Mouse (Mus musculus) myocyte (in vitro differentiated cells): ENCODE measurements around the gene Fndc10. TPM values are rescaled to one million over a fixed set of nuclear protein-coding genes. Genes with fewer than 3 reads are reported as not detected.

ENCODE experiments used
- H3K27me3 ChIP-seq: one replicate; pipeline ENCODE4 v1.6.1; 2011; ENCODE audit not compliant: control insufficient read depth, insufficient read depth, insufficient read length
- H3K36me3 ChIP-seq: one replicate; pipeline ENCODE4 v1.6.1; 2011; ENCODE audit not compliant: control insufficient read depth, insufficient read depth
- H3K4me2 ChIP-seq: one replicate; pipeline ENCODE4 v1.6.1; 2011; ENCODE audit warnings: low read depth, control low read depth
- H3K4me3 ChIP-seq: one replicate; pipeline ENCODE4 v1.5.1; 2011; ENCODE audit warnings: mild to moderate bottlenecking, control low read depth, moderate library complexity
- H3K79me2 ChIP-seq: one replicate; pipeline ENCODE4 v1.6.1; 2011; ENCODE audit not compliant: control insufficient read depth, insufficient read depth
- H3ac ChIP-seq: one replicate; pipeline ENCODE4 v1.6.1; 2011; ENCODE audit not compliant: control insufficient read depth, insufficient read length
- CEBPB ChIP-seq: IDR thresholded peaks from 2 replicates; pipeline ENCODE4 v1.6.1; 2011; ENCODE audit warnings: mild to moderate bottlenecking, moderate library complexity; ENCODE audit not compliant: poor library complexity, insufficient read depth, severe bottlenecking
- E2F4 ChIP-seq: IDR thresholded peaks from one replicate; pipeline ENCODE4 v1.6.1; 2011; ENCODE audit warnings: mild to moderate bottlenecking, control low read depth, moderate library complexity; ENCODE audit not compliant: insufficient read depth
- MAX ChIP-seq: IDR thresholded peaks from one replicate; pipeline ENCODE4 v1.6.1; 2011; ENCODE audit warnings: low read depth, mild to moderate bottlenecking, control low read depth
- MYOD1 ChIP-seq, 3 experiments: IDR thresholded peaks; one replicate each; pipeline ENCODE4 v1.6.1; 2011; ENCODE audit warnings: control low read depth in 2 of 3, low read depth in 2 of 3, mild to moderate bottlenecking in 2 of 3, moderate library complexity in 1 of 3; ENCODE audit not compliant: insufficient read length in 2 of 3, control insufficient read depth in 1 of 3
- MYOG ChIP-seq, 3 experiments: IDR thresholded peaks; one replicate each; pipeline ENCODE4 v1.6.1; 2011; ENCODE audit warnings: control low read depth in 2 of 3, low read depth in 2 of 3, mild to moderate bottlenecking in 2 of 3; ENCODE audit not compliant: insufficient read length in 2 of 3, control insufficient read depth in 1 of 3, insufficient read depth in 1 of 3
- POLR2A ChIP-seq: IDR thresholded peaks from one replicate; pipeline ENCODE4 v1.6.1; 2011; ENCODE audit warnings: low read depth, mild to moderate bottlenecking, control low read depth, moderate library complexity; ENCODE audit not compliant: insufficient read length
- POLR2AphosphoS2 ChIP-seq: IDR thresholded peaks from one replicate; pipeline ENCODE4 v1.6.1; 2011; ENCODE audit warnings: low read depth, control low read depth; ENCODE audit not compliant: insufficient read length
- REST ChIP-seq: IDR thresholded peaks from one replicate; pipeline ENCODE4 v1.6.1; 2011; ENCODE audit warnings: mild to moderate bottlenecking, control low read depth, moderate library complexity; ENCODE audit not compliant: insufficient read depth, insufficient read length
- SRF ChIP-seq: IDR thresholded peaks from one replicate; pipeline ENCODE4 v1.6.1; 2011; ENCODE audit warnings: low read depth; ENCODE audit not compliant: control insufficient read depth, insufficient read length
- TCF12 ChIP-seq: IDR thresholded peaks from one replicate; pipeline ENCODE4 v1.6.1; 2011; ENCODE audit warnings: mild to moderate bottlenecking, control low read depth; ENCODE audit not compliant: poor library complexity, insufficient read depth, severe bottlenecking
- TCF3 ChIP-seq: IDR thresholded peaks from one replicate; pipeline ENCODE4 v1.6.1; 2011; ENCODE audit warnings: low read depth, control low read depth; ENCODE audit not compliant: insufficient read length
- USF1 ChIP-seq: IDR thresholded peaks from one replicate; pipeline ENCODE4 v1.6.1; 2011; ENCODE audit warnings: low read depth, mild to moderate bottlenecking, control low read depth, moderate library complexity
- polyA plus RNA-seq: library from polyadenylated mRNA; unstranded; fragments of >200 nt; fragmentation: generic; extraction: Trizol; gene quantifications from one replicate; pipeline ENCODE4 v1.2.1, GENCODE M21; 2012; ENCODE audit warnings: missing spikeins

Fndc10 gene
- polyA plus RNA-seq, 1 experiment, result 8.3 TPM

GRCm38 (mm10) chr4:155654456-155655298 lies 39.5 kb upstream of the Fndc10 start:
- H3K4me2 ChIP-seq, result peak overlapping the region; percentile 64
- peak in 1 of 3 experiments; percentile 4 for TF ChIP-seq MYOD1 (IDR thresholded peaks at IDR 0.05; ENCODE audit: control insufficient read depth in 1 of 3, insufficient read length in 2 of 3, low read depth in 2 of 3)
- no peak for TF ChIP-seq TCF12
- peak; percentile 64 for TF ChIP-seq POLR2AphosphoS2
- H3ac ChIP-seq, result no peak overlapping the region
- H3K4me3 ChIP-seq, result no peak overlapping the region
- no peaks in the 10 kb centered on the region for H3K27me3 ChIP-seq
- H3K79me2 ChIP-seq, result no peaks in the 10 kb centered on the region
- peaks cover 12% of the 10 kb centered on the region for H3K36me3 ChIP-seq

DNA sequence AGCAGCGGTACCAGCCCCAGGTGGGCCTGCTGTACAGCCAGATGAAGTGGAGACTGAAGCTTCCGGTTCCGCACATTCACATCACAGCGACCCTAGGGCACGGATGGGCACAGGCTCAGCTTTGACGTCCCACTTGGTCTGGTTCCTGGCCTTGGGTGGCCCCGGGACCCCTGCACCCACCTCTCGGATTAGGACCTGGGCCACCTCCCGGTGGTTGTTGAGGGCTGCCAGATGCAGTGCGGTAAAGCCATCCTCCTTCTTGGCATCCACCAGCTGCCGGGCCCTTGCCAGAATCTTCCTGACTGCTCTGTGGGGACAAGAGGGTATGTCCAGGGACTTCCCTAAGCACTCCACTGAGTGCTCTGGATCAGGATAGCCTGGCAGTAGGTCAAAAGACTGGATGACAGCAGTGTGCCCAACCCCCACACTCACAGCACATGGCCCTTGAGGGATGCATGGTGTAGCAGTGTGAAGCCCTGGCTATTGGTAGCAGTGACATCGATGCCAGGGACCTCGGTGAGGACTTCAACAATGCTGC lies 37.9 kb upstream of the Fndc10 start:
- H3ac ChIP-seq, result no peak overlapping the region
- H3K4me3 ChIP-seq, result no peak overlapping the region
- TF ChIP-seq E2F4 (no peak), REST (no peak), MYOD1 (IDR thresholded peaks at IDR 0.05; ENCODE audit: control insufficient read depth in 1 of 3, insufficient read length in 2 of 3, low read depth in 2 of 3) (no peak), USF1 (no peak), MAX (no peak), SRF (no peak), TCF3 (no peak), MYOG (IDR thresholded peaks at IDR 0.05; ENCODE audit: control insufficient read depth in 1 of 3, insufficient read depth in 1 of 3, insufficient read length in 2 of 3, low read depth in 2 of 3) (no peak), POLR2A (no peak), POLR2AphosphoS2 (no peak), CEBPB (no peak), TCF12 (no peak)
- H3K4me2 ChIP-seq, result no peak overlapping the region
- peaks cover 8% of the 10 kb centered on the region for H3K36me3 ChIP-seq
- H3K79me2 ChIP-seq, result no peaks in the 10 kb centered on the region
- no peaks in the 10 kb centered on the region for H3K27me3 ChIP-seq

GRCm38 (mm10) chr4:155658961-155659360 lies 35.2 kb upstream of the Fndc10 start:
- Histone ChIP-seq H3K4me2 (no peak overlapping the region), H3K27me3 (no peaks in the 10 kb centered on the region), H3ac (no peak overlapping the region), H3K4me3 (no peak overlapping the region), H3K79me2 (no peaks in the 10 kb centered on the region), H3K36me3 (peaks cover 8% of the 10 kb centered on the region)
- TF ChIP-seq SRF (no peak), E2F4 (no peak), MYOD1 (IDR thresholded peaks at IDR 0.05; ENCODE audit: control insufficient read depth in 1 of 3, insufficient read length in 2 of 3, low read depth in 2 of 3) (no peak)

GRCm38 (mm10) chr4:155660641-155661040 lies 33.5 kb upstream of the Fndc10 start:
- no peak overlapping the region for H3K4me2 ChIP-seq
- peaks cover 12% of the 10 kb centered on the region for H3K36me3 ChIP-seq
- H3K4me3 ChIP-seq, result no peak overlapping the region
- H3ac ChIP-seq, result no peak overlapping the region
- no peaks in the 10 kb centered on the region for H3K27me3 ChIP-seq
- no peak for TF ChIP-seq CEBPB
- no peak for TF ChIP-seq MAX
- no peak for TF ChIP-seq TCF3
- TF ChIP-seq POLR2AphosphoS2, result no peak
- TF ChIP-seq POLR2A, result no peak
- no peak for TF ChIP-seq TCF12
- no peak for TF ChIP-seq SRF
- TF ChIP-seq USF1, result no peak
- TF ChIP-seq MYOG (IDR thresholded peaks at IDR 0.05; ENCODE audit: control insufficient read depth in 1 of 3, insufficient read depth in 1 of 3, insufficient read length in 2 of 3, low read depth in 2 of 3), result no peak
- no peak for TF ChIP-seq REST
- no peak for TF ChIP-seq E2F4
- no peak for TF ChIP-seq MYOD1 (IDR thresholded peaks at IDR 0.05; ENCODE audit: control insufficient read depth in 1 of 3, insufficient read length in 2 of 3, low read depth in 2 of 3)
- no peaks in the 10 kb centered on the region for H3K79me2 ChIP-seq

DNA sequence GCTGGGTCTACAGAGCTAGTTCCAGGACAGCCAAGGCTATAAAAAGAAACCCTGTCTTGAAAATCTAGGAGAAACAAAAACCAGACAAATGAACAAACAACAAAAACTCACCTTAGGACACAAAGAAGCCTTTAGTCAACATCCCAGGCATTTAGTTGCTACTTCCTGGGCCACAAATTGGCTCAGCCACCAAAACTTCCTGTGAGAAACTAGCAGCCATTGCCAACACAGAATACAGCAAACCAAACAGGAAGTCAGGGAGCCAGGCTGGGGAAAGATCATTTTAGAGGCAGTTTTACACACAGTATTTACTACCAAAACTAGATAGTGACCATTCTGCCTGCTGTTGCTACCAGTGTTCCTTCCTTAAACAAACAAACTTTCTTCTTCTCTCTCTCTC lies 27.2 kb upstream of the Fndc10 start:
- no peaks in the 10 kb centered on the region for H3K79me2 ChIP-seq
- TF ChIP-seq POLR2A (no peak), TCF3 (no peak), REST (no peak), SRF (no peak), USF1 (no peak), MAX (no peak), TCF12 (no peak), CEBPB (no peak), POLR2AphosphoS2 (no peak), E2F4 (no peak), MYOD1 (IDR thresholded peaks at IDR 0.05; ENCODE audit: control insufficient read depth in 1 of 3, insufficient read length in 2 of 3, low read depth in 2 of 3) (no peak), MYOG (IDR thresholded peaks at IDR 0.05; ENCODE audit: control insufficient read depth in 1 of 3, insufficient read depth in 1 of 3, insufficient read length in 2 of 3, low read depth in 2 of 3) (no peak)
- no peak overlapping the region for H3K4me3 ChIP-seq
- no peaks in the 10 kb centered on the region for H3K27me3 ChIP-seq
- peaks cover 15% of the 10 kb centered on the region for H3K36me3 ChIP-seq
- H3ac ChIP-seq, result no peak overlapping the region
- peak overlapping the region; percentile 78 for H3K4me2 ChIP-seq
